Mouse (Mus musculus): ENCODE data around the gene Slc12a1. TPM values are rescaled to one million over a fixed set of nuclear protein-coding genes. Genes with fewer than 3 reads are reported as not detected.

Gene Slc12a1
- polyA plus RNA-seq, 1 experiment from 2014 or later: not detected

DNA sequence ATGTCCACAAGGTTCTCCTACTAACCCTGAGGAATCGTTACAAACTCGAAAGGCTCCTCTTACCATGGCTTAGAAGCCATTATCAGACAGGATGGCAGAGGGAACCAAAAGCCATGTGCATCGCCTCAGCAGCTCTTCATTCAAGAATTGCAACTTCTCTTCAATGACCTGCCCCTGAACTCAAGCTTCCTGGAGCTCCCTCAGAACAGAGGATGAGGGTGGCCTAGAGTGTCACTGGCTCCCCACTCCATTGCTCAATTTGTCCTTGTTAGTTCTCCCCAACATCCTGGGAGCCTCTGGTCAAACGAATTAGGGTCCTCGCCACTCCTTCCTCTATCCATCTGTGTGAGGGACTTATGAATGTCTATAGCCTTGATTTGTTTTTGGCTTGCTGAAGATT, 124.4 kb downstream of the Slc12a1 start:
- Histone ChIP-seq H3K27me3 (replicated peaks; ENCODE audit: low read depth, poor library complexity, severe bottlenecking) (no peaks in the 10 kb centered on the region), H3K4me3 (no peak overlapping the region), H3K4me1 (peaks cover 10% of the 10 kb centered on the region), H3K36me3 (replicated peaks) (no peaks in the 10 kb centered on the region), H3K9me3 (no peaks in the 10 kb centered on the region), H3K27ac (replicated peaks) (no peak overlapping the region)
- 83% methylated on average over 5 of the region's 5 CpGs for WGBS
- no peak for DNase-seq (ENCODE audit: low spot score)

DNA sequence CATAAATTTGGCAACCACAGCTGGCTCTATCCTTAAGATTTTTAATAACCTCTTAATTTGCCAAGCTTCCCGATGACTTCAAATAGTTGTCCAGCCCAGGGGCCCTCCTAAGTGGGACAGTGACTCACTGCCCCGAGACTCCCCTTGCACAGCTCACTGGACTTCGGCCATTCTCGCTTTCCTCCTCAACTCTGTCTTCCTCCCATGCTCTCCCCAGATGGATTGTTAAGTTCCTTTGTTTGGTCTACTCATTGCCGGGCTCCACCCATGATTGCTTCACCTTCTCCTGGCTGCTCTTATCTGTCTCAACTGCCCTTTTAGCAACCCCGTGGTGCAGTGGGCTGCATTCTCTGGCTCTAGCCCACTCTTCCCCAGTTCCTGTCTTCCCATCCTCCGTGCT, 126.2 kb downstream of the Slc12a1 start:
- Histone ChIP-seq H3K27ac (replicated peaks) (no peak overlapping the region), H3K4me1 (peaks cover 17% of the 10 kb centered on the region), H3K36me3 (replicated peaks) (no peaks in the 10 kb centered on the region), H3K9me3 (no peaks in the 10 kb centered on the region), H3K27me3 (replicated peaks; ENCODE audit: low read depth, poor library complexity, severe bottlenecking) (no peaks in the 10 kb centered on the region), H3K4me3 (no peak overlapping the region)
- WGBS: 82% methylated on average over 7 of the region's 7 CpGs
- no peak for DNase-seq (ENCODE audit: low spot score)

Other genes with a start within 250 kb of the Slc12a1 start
- gene Slc24a5, start 84.4 kb upstream of the Slc12a1 start, polyA plus RNA-seq (2016; fragmentation: Nextera tagmentation; extraction: Ambion mirVana): 3.7 and 7.8 TPM in 2 replicates
- 155 and 158 TPM in 2 replicates for gene Myef2, start 28.8 kb upstream of the Slc12a1 start, polyA plus RNA-seq (2016; fragmentation: Nextera tagmentation; extraction: Ambion mirVana)
- not detected in 2 replicates for gene Ctxn2, start 15.8 kb upstream of the Slc12a1 start, polyA plus RNA-seq (2016; fragmentation: Nextera tagmentation; extraction: Ambion mirVana)
- gene Dut, start 94.7 kb downstream of the Slc12a1 start, polyA plus RNA-seq (2016; fragmentation: Nextera tagmentation; extraction: Ambion mirVana): 265 and 285 TPM in 2 replicates

Data from embryonic facial prominence, embryonic 10.5 days (tissue).